Mouse (Mus musculus) adrenal gland, postnatal 25 days (tissue): ENCODE measurements around the gene Scgb1b11. TPM values are rescaled to one million over a fixed set of nuclear protein-coding genes. Genes with fewer than 3 reads are reported as not detected.
"Not testable (repeated sequence)": the region's sequence is repeated elsewhere in the genome, so short reads cannot be mapped to it uniquely, and the experiment has no call there.

Source experiments
- DNase-seq: peaks from one replicate; pipeline ENCODE4 v3.0.0; 2021; ENCODE audit warnings: mixed read lengths
- long read RNA-seq: library from polyadenylated mRNA; stranded (forward); transcript quantifications from one replicate; pipeline ENCODE4 v2.0.0, GENCODE M21; 2021
- total RNA-seq: library from RNA; stranded (reverse); gene quantifications from 2 replicates; pipeline ENCODE4 v1.2.3, GENCODE M21; 2021

Gene Scgb1b11
- total RNA-seq = not detected in 2 replicates
- long read RNA-seq = 0 reads

DNA sequence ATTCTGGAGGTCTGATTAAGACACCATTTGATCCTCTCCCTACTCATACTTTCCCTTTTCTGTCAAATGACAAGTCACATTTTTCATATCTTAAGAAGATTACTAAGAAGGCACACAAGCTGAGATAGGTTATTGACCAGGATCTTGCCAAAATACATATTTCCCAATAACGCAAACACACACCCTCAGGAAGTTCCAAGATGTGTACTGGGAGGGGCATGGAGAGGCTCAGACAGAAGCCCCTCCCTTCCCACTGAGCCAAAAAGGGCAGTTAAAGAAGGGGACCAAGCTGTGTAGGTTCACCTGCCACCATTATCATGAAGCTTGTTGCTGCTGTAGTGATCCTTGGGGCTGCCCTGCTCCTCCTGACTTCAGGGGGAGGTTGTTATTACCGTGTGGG lies at the start of gene Scgb1b11:
Gene Scgb1b11 (plus strand): TSS at position 301 of the 400 bp plus-strand sequence.
- not testable (repeated sequence) for DNase-seq

DNA sequence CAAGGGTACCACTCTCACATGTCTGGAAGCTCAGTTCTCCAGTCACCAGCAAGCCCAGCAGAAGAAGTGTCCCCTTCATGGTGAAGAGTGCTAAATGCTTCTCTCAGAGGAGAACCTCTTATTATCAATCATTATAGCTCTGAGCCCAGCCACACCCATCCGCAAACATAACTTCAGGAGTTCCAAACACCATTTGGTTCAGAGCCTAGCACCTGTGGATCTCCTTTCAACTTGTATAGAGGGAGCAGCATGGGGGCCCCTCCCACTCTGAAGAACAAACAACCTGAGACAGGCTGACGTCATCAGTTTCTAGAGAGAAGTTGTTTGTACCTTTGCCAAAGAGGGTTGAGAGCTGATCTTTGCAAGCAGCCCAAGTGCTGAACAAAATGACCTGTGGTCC lies 11.6 kb upstream of the Scgb1b11 start, which contains the start of gene Scgb2b11:
Gene Scgb2b11 (minus strand): TSS at position 101 of the 400 bp plus-strand sequence.
- not testable (repeated sequence) for DNase-seq

Other genes starting within 250 kb of the Scgb1b11 start
- gene Scgb1b10, start 122.0 kb upstream of the Scgb1b11 start, total RNA-seq = not detected in 2 replicates
- not detected in 2 replicates for gene Scgb2b11, start 11.7 kb upstream of the Scgb1b11 start, total RNA-seq
- gene Scgb2b12, start 104.4 kb downstream of the Scgb1b11 start, total RNA-seq = not detected in 2 replicates
- gene Scgb1b12, start 111.3 kb downstream of the Scgb1b11 start, total RNA-seq = not detected in 2 replicates
- gene Scgb1b29, start 218.7 kb downstream of the Scgb1b11 start, total RNA-seq = not detected in 2 replicates